Mouse (Mus musculus): ENCODE data around the gene Psmb5.

Psmb5 gene

GRCm38 (mm10) chr14:54591056-54591455 is 26.8 kb downstream of the Psmb5 start:
- DNase-seq, result no peak

- DNase-seq, result peak; percentile 76 to 83
Measured at GRCm38 (mm10) chr14:54583681-54584338, 34.0 kb downstream of the Psmb5 start.

- no peak for DNase-seq
Measured at GRCm38 (mm10) chr14:54582536-54582935, 35.3 kb downstream of the Psmb5 start.

GRCm38 (mm10) chr14:54579638-54580037 is 38.2 kb downstream of the Psmb5 start:
- DNase-seq, result no peak

GRCm38 (mm10) chr14:54578063-54578462 is 39.8 kb downstream of the Psmb5 start:
- no peak for DNase-seq

GRCm38 (mm10) chr14:54577089-54577982 is 40.5 kb downstream of the Psmb5 start, which contains the start of gene Ajuba:
TSS of gene Ajuba (minus strand) at chr14:54577558.
- DNase-seq, result peak; percentile 71 to 76

GRCm38 (mm10) chr14:54576241-54577088 is 41.4 kb downstream of the Psmb5 start:
- peak in 1 of 2 experiments; percentile 18 for DNase-seq

- peak in 1 of 2 experiments; percentile 31 for DNase-seq
Measured at GRCm38 (mm10) chr14:54575631-54576030, 42.2 kb downstream of the Psmb5 start.

GRCm38 (mm10) chr14:54575031-54575430 is 42.8 kb downstream of the Psmb5 start:
- DNase-seq, result no peak

- peak in 1 of 2 experiments; percentile 28 for DNase-seq
Measured at GRCm38 (mm10) chr14:54574253-54574652, 43.6 kb downstream of the Psmb5 start.

GRCm38 (mm10) chr14:54572790-54573736 is 44.8 kb downstream of the Psmb5 start:
- no peak for DNase-seq

GRCm38 (mm10) chr14:54572122-54572521 is 45.7 kb downstream of the Psmb5 start:
- no peak for DNase-seq

- peak in 1 of 2 experiments; percentile 26 for DNase-seq
Measured at GRCm38 (mm10) chr14:54569451-54570392, 48.1 kb downstream of the Psmb5 start.

GRCm38 (mm10) chr14:54568694-54569414 is 49.0 kb downstream of the Psmb5 start:
- peak; percentile 80 to 85 for DNase-seq
